Mouse (Mus musculus) heart, embryonic 11.5 days (tissue): ENCODE results near the gene Cyp11a1. TPM values are rescaled to one million over a fixed set of nuclear protein-coding genes. Genes with fewer than 3 reads are reported as not detected.

ENCODE experiments used
- ATAC-seq: fragments of 200-750 bp; cut with Nextera tagmentation; replicated peaks from 2 replicates; pipeline ENCODE4 v1.8.0; 2017; ENCODE audit warnings: moderate library complexity; ENCODE audit not compliant: insufficient number of reproducible peaks, low FRiP score, low TSS enrichment
- H3K27ac ChIP-seq: fragments of 300-500 bp; sonication (generic); 2 replicates; pipeline ENCODE4 v1.5.1; 2014; ENCODE audit warnings: mild to moderate bottlenecking, low read depth, low read length
- H3K27me3 ChIP-seq: fragments of 300-500 bp; sonication (generic); 2 replicates; pipeline ENCODE4 v1.6.1; 2014; ENCODE audit warnings: mild to moderate bottlenecking, low read length, mixed read lengths; ENCODE audit not compliant: control insufficient read depth, insufficient read depth
- H3K36me3 ChIP-seq: fragments of 300-500 bp; sonication (generic); 2 replicates; pipeline ENCODE4 v1.6.1; 2014; ENCODE audit warnings: mild to moderate bottlenecking, low read length, moderate library complexity, mixed read lengths; ENCODE audit not compliant: control insufficient read depth, insufficient read depth
- H3K4me1 ChIP-seq: fragments of 300-500 bp; sonication (generic); 2 replicates; pipeline ENCODE4 v1.6.1; 2014; ENCODE audit warnings: low read length; ENCODE audit not compliant: control insufficient read depth, insufficient read depth
- H3K4me2 ChIP-seq: fragments of 300-500 bp; sonication (generic); 2 replicates; pipeline ENCODE4 v1.6.1; 2014; ENCODE audit warnings: mild to moderate bottlenecking, moderate library complexity
- H3K4me3 ChIP-seq: fragments of 300-500 bp; sonication (generic); 2 replicates; pipeline ENCODE4 v1.5.1; 2014; ENCODE audit warnings: low read depth, low read length
- H3K9ac ChIP-seq: fragments of 300-500 bp; sonication (generic); 2 replicates; pipeline ENCODE4 v1.6.1; 2014; ENCODE audit warnings: mild to moderate bottlenecking, low read depth, low read length, moderate library complexity
- H3K9me3 ChIP-seq: fragments of 300-500 bp; sonication (generic); replicated peaks from 2 replicates; pipeline ENCODE4 v1.6.1; 2016; ENCODE audit warnings: low read length; ENCODE audit not compliant: control insufficient read depth
- WGBS: fragments of 180-500 bp; shearing (Covaris S2); extraction: QIAGEN DNeasy Blood & Tissue Kit; methylation state at CpG from one replicate; pipeline ENCODE4 v1.1.7; 2014; ENCODE audit not compliant: insufficient replicate concordance; 5-methylcytosine and 5-hydroxymethylcytosine counted together
- polyA plus RNA-seq: library from polyadenylated mRNA; unstranded; fragments of >200 nt; fragmentation: Nextera tagmentation; extraction: Ambion mirVana; gene quantifications from 2 replicates; pipeline ENCODE4 v1.2.1, GENCODE M21; 2014

Cyp11a1 gene
- polyA plus RNA-seq, 1 experiment from 2014 or later, result not detected

DNA sequence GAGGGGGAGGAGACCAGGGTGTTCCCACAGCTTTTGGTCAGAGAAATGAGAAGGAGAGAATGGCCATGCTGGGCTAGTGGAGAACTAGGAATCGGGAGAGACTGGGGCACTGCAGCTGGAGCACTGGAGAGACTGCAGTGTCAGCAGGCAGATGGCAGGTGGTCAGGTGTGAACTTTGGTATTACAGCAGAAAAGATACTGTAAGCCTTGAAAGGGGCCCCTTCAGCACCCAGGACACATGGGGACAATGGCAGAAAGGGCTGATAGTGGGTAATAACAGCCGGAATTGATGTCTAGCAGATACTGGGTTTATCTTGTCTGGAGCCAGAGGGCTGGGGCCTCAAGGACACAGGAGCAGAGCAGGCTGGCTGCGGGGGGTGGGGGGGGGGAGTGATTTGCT, 27.4 kb upstream of the Cyp11a1 start:
- no peaks in the 10 kb centered on the region for H3K36me3 ChIP-seq
- no peak overlapping the region for H3K27ac ChIP-seq
- no peak overlapping the region for H3K9ac ChIP-seq
- 0 out of 2 replicates have a peak, but pooled peaks cover 5% of the 10 kb centered on the region for H3K27me3 ChIP-seq
- no peak for ATAC-seq
- H3K4me2 ChIP-seq, result no peak overlapping the region
- H3K9me3 ChIP-seq, result no peaks in the 10 kb centered on the region
- no peaks in the 10 kb centered on the region for H3K4me1 ChIP-seq
- 35% methylated on average over 3 of the region's 3 CpGs for WGBS
- H3K4me3 ChIP-seq, result no peak overlapping the region

DNA sequence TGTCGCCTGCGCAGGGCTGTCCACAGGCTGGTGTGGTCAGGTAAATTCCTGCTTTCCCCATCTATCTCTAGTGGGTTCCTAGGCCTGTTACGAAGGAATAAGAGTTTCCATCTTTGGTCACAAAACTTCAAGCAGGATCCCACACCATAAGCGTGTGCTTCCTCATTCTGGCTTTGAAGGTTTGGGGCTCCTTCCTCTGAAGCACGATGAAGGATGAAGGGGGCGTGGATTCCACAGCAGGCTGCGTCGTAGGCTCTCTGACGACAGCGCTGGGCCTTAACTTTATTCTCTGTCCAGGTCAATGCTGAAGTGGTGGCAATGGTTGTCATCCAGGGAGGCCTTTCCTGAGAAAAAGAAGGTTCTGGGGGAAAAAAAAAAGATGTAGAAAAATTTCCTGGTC, 25.6 kb upstream of the Cyp11a1 start:
- no peak overlapping the region for H3K4me3 ChIP-seq
- WGBS, result 79% methylated on average over 10 of the region's 10 CpGs
- H3K27me3 ChIP-seq, result 0 out of 2 replicates have a peak, but pooled peaks cover 5% of the 10 kb centered on the region
- H3K27ac ChIP-seq, result no peak overlapping the region
- no peak overlapping the region for H3K4me2 ChIP-seq
- H3K9me3 ChIP-seq, result no peaks in the 10 kb centered on the region
- no peaks in the 10 kb centered on the region for H3K4me1 ChIP-seq
- H3K36me3 ChIP-seq, result no peaks in the 10 kb centered on the region
- no peak for ATAC-seq
- no peak overlapping the region for H3K9ac ChIP-seq

DNA sequence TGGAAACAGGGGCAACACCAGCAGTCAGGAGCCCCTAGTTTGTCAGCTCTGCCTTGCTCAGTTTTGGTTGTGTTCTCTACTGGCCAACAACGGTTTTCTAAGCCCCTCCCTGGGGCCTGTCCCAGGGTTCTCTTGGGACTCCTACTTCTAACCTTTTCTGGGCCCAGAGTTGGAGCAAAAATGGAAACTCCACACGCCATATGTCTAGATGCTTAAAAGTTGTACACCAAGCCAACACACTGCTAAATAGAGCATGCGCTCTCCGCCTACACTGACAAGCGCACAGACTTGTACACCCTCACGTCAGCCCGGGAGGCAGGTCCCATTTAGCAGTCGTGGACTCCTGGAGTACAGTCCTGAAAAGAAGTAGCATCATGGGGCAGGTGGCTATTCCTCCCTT, 20.9 kb upstream of the Cyp11a1 start:
- Histone ChIP-seq H3K9ac (no peak overlapping the region), H3K4me1 (no peaks in the 10 kb centered on the region), H3K36me3 (no peaks in the 10 kb centered on the region), H3K27ac (no peak overlapping the region), H3K27me3 (peaks cover 8% of the 10 kb centered on the region; the same call in 1 of the 2 replicates), H3K9me3 (no peaks in the 10 kb centered on the region), H3K4me2 (no peak overlapping the region), H3K4me3 (no peak overlapping the region)
- no peak for ATAC-seq
- 82% methylated on average over 8 of the region's 8 CpGs for WGBS

DNA sequence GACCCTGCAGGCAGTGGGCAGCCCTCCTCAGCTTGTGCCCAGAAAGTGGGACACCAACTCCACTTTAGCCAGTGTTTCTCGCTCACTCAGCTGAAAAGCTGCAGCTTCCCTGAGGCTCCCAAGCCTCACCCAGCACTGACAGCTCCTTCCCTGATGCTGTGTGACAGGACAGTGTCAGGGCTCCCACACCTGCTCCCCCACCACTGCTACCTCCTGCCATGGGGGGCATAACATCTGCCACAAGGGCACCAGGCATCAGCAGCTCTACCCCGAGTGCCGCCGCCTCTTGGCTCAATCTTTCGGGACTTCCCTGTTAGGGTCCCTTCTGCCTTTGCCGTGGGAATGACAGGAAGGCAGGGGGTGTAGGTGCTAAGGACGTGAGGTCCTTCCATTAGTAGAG, 19.9 kb upstream of the Cyp11a1 start:
- WGBS, result 48% methylated on average over 7 of the region's 7 CpGs
- H3K27me3 ChIP-seq, result peaks cover 8% of the 10 kb centered on the region; the same call in 1 of the 2 replicates
- no peak for ATAC-seq
- no peak overlapping the region for H3K27ac ChIP-seq
- no peak overlapping the region for H3K4me2 ChIP-seq
- no peak overlapping the region for H3K4me3 ChIP-seq
- no peaks in the 10 kb centered on the region for H3K4me1 ChIP-seq
- H3K36me3 ChIP-seq, result no peaks in the 10 kb centered on the region
- no peak overlapping the region for H3K9ac ChIP-seq
- no peaks in the 10 kb centered on the region for H3K9me3 ChIP-seq

DNA sequence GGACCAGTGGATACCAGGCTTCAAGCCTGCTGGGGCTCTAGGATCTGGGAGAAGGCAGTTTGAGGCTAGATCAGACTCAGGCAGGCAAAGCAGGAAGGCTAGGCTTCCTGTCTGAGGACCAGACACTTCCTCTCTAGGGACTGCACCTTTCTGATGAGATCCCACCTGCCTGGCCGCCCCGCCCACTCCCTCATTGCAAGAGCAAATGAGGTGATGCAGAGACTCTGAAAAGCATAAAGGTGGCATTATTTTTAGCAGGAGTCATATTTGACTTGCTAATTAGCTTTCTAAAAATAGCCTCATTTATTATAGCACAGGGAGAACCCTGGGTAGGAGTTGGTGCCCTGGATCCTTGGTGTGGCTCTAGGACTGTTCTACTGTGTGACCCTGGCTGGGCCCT, 18.1 kb upstream of the Cyp11a1 start:
- H3K9me3 ChIP-seq, result no peaks in the 10 kb centered on the region
- no peak for ATAC-seq
- H3K9ac ChIP-seq, result no peak overlapping the region
- H3K4me3 ChIP-seq, result no peak overlapping the region
- peaks cover 8% of the 10 kb centered on the region; the same call in 1 of the 2 replicates for H3K27me3 ChIP-seq
- no peak overlapping the region for H3K4me2 ChIP-seq
- WGBS, result 90% methylated on average over 2 of the region's 2 CpGs
- H3K36me3 ChIP-seq, result no peaks in the 10 kb centered on the region
- no peak overlapping the region for H3K27ac ChIP-seq
- H3K4me1 ChIP-seq, result no peaks in the 10 kb centered on the region

DNA sequence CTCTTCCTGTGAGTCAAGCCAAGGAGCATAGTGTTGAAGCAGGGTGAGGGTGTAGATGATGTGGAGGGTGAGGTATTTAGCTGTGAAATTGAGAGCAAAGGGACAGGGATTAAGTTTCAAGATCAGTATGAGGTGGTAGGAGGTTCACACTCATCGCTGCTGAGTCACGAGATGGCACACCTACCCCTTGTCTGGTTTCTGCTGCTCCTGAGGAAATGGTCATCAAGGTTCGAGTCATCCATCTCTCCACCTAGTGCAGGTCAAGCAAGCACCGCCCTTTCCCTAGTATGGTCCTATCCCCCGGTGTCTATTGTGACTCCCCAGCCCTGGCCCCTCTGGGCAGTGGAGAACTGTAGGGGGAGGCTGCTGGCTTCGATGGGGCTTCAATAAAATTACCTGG, 16.9 kb upstream of the Cyp11a1 start:
- Histone ChIP-seq H3K36me3 (no peaks in the 10 kb centered on the region), H3K27me3 (peaks cover 8% of the 10 kb centered on the region; the same call in 1 of the 2 replicates), H3K9ac (no peak overlapping the region), H3K4me2 (no peak overlapping the region), H3K27ac (no peak overlapping the region), H3K4me3 (no peak overlapping the region), H3K4me1 (no peaks in the 10 kb centered on the region), H3K9me3 (no peaks in the 10 kb centered on the region)
- no peak for ATAC-seq
- 80% methylated on average over 6 of the region's 6 CpGs for WGBS

DNA sequence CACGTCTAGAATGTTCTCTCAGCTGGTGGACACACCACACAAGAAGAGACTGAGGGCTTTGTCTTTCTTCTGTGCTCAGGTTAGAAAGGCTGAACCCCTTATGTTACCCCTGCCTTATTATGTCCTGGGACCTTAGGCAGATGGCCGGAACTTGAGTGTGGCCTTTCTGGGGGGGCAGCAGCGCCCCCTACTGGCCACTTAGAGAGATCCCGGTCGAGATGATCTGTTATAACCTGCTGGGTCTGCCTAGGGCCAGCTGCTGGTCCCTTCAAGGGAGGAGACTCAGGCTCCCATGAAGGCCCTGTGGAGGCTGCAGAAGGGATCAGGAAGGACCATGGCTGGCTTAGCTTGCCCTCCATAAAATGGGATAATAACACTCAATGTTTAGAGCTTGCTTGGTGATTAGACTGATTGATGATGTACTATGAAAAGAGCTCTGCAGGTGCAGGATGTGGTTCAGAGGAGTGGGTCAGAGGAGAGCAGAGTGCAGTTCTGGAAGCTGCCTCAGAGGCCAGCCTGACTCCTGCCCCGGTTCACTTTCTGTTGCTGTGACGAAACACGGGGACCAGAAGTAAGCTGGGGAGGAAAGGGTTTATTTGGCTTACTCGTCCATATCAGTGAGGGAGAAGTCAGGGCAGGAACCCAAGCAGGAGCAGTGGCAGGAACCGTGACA, 15.6 kb upstream of the Cyp11a1 start:
- Histone ChIP-seq H3K27me3 (peaks cover 8% of the 10 kb centered on the region), H3K9me3 (no peaks in the 10 kb centered on the region), H3K9ac (no peak overlapping the region), H3K27ac (no peak overlapping the region), H3K4me2 (no peak overlapping the region), H3K36me3 (no peaks in the 10 kb centered on the region), H3K4me1 (no peaks in the 10 kb centered on the region), H3K4me3 (no peak overlapping the region)
- 27% methylated on average over 10 of the region's 10 CpGs for WGBS
- no peak for ATAC-seq

DNA sequence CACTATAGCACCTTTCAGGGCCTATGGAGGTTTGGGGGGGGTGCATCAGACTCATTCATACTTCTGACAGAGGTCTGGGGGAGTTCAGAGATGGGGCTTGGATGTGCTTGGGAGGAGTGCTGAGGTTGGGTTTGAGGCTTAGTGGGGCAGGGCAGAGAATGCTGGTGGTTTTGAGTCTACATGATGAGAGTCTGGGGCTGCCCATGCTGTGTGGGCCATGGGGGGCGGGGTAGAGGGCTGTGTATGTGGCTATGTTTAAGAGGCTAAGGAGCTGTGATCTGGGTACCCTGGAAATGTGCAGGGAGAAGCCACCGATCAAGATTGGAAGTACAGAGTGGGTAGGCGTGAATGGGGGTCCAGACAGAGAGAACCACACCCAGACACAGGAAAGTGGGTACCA, 14.2 kb upstream of the Cyp11a1 start:
- no peak overlapping the region for H3K4me3 ChIP-seq
- no peaks in the 10 kb centered on the region for H3K9me3 ChIP-seq
- no peak overlapping the region for H3K4me2 ChIP-seq
- no peak for ATAC-seq
- no peaks in the 10 kb centered on the region for H3K36me3 ChIP-seq
- peaks cover 17% of the 10 kb centered on the region for H3K27me3 ChIP-seq
- 77% methylated on average over 3 of the region's 3 CpGs for WGBS
- no peaks in the 10 kb centered on the region for H3K4me1 ChIP-seq
- no peak overlapping the region for H3K9ac ChIP-seq
- no peak overlapping the region for H3K27ac ChIP-seq
